Mouse (Mus musculus): Measurements from ENCODE around the gene Slc22a15. TPM values are rescaled to one million over a fixed set of nuclear protein-coding genes. Genes with fewer than 3 reads are reported as not detected.

Gene Slc22a15
- polyA plus RNA-seq, 1 experiment from 2014 or later, result 5.0 TPM

Other genes with a start within 250 kb of the Slc22a15 start
- gene Mab21l3, start 75.5 kb downstream of the Slc22a15 start, polyA plus RNA-seq (2014; fragmentation: Nextera tagmentation; extraction: Ambion mirVana), result 0.34 and 0.55 TPM in 2 replicates
- gene Nhlh2, start 85.6 kb upstream of the Slc22a15 start, polyA plus RNA-seq (2014; fragmentation: Nextera tagmentation; extraction: Ambion mirVana), result 100 and 112 TPM in 2 replicates
- gene Casq2, start 162.0 kb upstream of the Slc22a15 start, polyA plus RNA-seq (2014; fragmentation: Nextera tagmentation; extraction: Ambion mirVana), result 0.21 TPM in 1 of 2 replicates, not detected in the other

Data from midbrain, embryonic 11.5 days (tissue).